Mouse (Mus musculus) thymus, postnatal 36 days (tissue): ENCODE results near the gene Tmem274.

Experiments used
- DNase-seq, 2 experiments: peaks; one replicate each; pipeline ENCODE4 v3.0.0; 2022; ENCODE audit warnings: mixed read lengths in 2 of 2

Tmem274 gene

DNA sequence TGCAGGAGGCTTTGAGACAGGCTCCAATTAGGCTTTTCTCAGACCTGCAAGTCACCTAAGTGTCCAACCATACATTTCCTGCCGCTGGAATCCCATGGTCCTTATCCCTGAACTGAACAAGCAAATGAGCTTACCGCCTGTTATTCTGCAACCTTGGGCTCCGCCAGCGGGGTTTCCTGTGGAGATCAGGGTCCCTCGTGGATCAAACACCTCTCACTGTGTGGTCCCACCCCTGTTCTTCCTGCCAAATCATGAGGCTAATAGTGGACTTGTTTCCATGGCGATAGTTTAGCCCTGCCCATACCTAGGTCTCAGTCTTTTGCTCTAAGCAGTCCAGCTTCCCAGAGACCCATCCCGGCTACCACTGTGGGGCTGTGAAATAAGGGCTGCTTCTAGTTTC, 49.2 kb downstream of the Tmem274 start:
- DNase-seq: no peak

GRCm38 (mm10) chr4:149527621-149528354, 50.6 kb downstream of the Tmem274 start:
- no peak for DNase-seq

DNA sequence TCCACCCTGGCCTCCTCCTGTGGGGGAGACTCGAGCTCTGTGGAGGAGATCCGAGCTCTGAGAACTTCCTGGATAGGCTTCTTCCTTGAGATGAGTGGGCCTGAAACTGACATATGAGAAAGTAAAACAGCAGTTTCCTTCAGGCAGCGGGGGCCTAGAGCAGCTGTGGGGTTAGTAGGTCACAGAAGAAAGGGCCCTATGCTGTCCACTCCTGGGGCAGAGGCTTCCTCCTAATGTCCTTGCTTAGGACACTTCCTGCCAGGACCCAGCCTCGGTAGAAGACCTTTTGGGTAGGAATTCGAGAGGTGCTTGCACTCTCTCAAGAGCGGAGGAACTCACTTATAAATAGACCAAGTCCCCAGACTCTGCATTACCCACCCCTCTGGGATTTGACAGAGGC, 52.5 kb downstream of the Tmem274 start:
- DNase-seq: no peak
